Mouse (Mus musculus): Measurements from ENCODE around the gene Prkrip1.

DNA sequence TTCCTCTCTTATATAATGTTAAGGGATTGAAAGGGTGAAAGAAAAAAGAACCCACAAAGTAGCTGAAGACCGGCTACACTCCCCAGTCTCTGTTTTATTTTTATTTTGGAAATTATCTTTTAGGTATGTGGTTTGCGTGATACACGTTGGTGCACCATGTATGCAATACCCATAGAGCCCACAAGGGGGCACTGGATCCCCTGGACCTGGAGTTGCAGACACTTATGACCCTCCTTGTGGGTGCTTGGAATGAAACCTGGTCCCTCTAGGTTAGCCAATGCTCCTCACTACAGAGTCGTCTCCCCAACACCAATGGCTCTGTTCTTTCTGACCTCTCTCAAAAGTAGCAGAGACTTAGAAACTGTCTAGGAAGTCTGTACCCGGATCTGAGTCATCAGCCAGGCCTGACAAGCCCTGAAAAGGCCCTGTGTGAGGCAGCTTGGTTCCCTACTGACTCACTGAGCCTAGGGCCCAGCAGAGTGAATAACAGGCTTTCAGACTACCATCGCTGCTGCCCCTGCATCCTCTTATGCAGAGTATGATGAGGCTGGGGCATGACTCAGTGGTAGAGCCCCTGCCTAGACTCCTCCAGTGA is 55.5 kb downstream of the Prkrip1 start:
- peak; percentile 72 for TF ChIP-seq CTCF (IDR thresholded peaks at IDR 0.05; ENCODE audit: low read depth)
- no peak for TF ChIP-seq EP300 (IDR thresholded peaks at IDR 0.05; ENCODE audit: low read depth)
